Mouse (Mus musculus) embryonic fibroblast, embryonic 13.5 days (primary cell): Measurements from ENCODE around the gene Tigit.

Source experiments
- CTCF ChIP-seq: IDR thresholded peaks from 2 replicates; pipeline ENCODE4 v1.5.1; 2011; ENCODE audit warnings: mild to moderate bottlenecking, control low read depth, low read length, moderate library complexity, borderline replicate concordance; ENCODE audit not compliant: insufficient read depth
- POLR2A ChIP-seq: IDR thresholded peaks from 2 replicates; pipeline ENCODE4 v1.6.1; 2011; ENCODE audit warnings: low read depth, mild to moderate bottlenecking, control low read depth, low read length, moderate library complexity

- no peak for TF ChIP-seq CTCF
- TF ChIP-seq POLR2A = no peak
These were observed 44.7 kb downstream of the Tigit start for GRCm38 (mm10) chr16:43619277-43619676.
